Mouse (Mus musculus): ENCODE results near the gene Mybbp1a.

DNA sequence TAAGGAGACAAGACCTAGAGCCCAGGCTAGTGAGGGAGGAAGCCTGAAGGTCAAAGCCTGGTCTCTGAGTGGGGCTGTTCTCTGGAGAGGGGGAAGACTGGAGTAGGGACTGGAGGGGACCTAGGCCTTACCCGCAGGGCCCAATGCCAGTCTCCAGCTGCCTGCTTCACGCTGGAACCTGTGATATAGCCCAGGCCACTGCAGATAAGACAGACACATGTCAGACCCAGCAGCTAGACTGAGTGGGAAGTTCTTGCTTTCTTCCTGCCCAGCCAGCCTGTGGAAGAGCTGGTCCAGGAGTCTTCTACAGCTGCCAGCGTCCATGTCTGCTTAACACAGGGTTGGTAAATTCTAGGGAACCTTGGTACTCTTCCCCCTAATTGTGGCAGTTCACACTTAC is 17.3 kb downstream of the Mybbp1a start:
- TF ChIP-seq TAL1 (IDR thresholded peaks at IDR 0.05; ENCODE audit: low read length) (no peak), GATA1 (IDR thresholded peaks at IDR 0.05; ENCODE audit: low read length) (no peak)

Measured in erythroblast, embryonic 14.5 days (primary cell).